Mouse (Mus musculus): Measurements from ENCODE around the gene Evi5. TPM values are rescaled to one million over a fixed set of nuclear protein-coding genes. Genes with fewer than 3 reads are reported as not detected.
A peak's percentile ranks its signal among the peaks of the same experiment; 100 is the strongest.

Gene Evi5
- total RNA-seq, 2 experiments from 2014 or later = 19.5 to 21.5 TPM

DNA sequence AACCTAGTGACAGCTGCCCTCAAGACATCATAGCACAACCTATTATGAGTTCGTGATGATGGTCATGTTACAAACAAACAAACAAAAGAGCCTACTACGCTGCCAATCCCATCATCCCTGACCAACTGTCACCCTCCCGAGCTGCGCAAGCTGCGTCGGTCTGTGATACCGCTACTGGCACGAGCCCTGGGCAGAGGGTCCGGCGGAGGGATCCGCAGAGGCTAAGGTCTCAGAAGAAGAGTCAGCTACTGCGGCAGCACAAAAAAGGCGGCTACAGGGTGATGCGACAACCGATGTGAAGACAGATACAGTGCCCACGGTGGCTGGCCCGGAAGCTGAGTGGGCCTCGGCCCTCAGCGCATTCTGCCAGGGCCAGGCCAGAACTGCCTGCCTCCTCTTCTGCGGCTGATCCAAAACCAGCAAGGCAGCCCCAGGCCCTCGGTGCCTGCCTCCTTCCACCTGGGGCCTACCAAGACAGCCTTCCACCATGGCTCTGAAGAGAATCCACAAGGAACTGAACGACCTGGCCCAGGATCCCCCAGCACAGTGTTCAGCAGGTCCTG, 44.8 kb downstream of the Evi5 start, which contains the start of gene Ube2d2b:
Gene Ube2d2b (plus strand): TSS at position 102 of the 563 bp plus-strand sequence.
- intact Hi-C loops (cut with DNase I) = no loop called here
- DNase-seq = no peak

DNA sequence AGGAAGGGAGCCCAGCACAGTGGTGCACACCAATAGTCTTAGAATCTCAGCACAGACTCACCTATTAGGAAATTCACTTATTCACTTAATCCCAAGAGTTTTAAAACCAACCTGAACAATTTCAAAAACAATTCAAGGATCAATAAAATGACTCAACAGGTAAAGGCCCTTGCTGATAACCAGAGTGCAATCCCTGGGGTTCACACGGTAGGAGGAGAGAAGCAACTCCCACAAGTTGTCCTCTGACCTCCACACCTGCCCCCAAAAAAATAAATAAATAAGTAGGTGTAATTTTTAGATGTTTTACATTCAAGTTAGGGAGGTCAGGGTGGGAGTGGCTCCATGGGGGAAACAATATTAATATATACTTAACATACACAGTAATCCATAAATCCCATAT, 52.4 kb downstream of the Evi5 start:
- no peak for DNase-seq
- intact Hi-C loops (cut with DNase I) = no loop called here

DNA sequence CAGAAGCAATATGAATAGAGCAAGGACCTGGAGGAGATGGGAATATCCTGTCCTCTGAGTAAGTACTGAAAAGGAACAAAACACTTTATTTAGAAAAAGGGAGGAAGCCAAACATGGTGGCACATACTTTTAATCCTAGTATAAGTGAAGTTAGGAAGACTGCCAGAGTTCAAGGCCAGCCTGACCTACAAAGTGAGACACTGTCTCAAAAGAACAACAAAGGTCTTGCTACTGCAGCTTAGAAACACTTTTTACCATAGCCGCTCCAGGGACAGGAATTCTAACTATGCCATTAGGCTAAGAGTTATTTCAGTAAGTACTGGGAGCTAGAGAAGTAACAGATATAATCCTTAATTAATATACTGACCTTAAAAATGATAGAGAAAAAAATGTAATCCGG, 60.3 kb downstream of the Evi5 start:
- DNase-seq = no peak
- intact Hi-C loops (cut with DNase I) = no loop called here

DNA sequence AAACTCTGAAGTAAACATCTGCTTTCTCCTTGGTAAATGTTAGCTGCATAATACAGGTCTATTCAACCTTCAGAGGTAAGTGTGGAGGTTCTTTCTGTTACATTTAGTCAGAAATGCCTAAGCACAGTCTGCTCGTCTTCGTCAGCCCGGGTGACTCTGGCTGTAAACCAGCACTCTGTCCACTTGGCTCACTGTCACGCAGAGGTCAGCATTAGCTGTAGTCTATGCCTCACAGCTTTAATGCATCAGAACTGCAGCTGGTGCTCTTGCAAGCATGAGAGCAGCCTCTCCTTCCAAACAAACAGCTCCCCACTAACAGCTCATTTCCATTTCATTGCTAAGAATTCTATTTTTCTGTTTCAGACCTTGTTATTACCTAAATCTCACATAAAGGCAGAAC, 67.4 kb downstream of the Evi5 start:
- intact Hi-C loops (cut with DNase I) = no loop called here
- peak; percentile 22 to 35 for DNase-seq

DNA sequence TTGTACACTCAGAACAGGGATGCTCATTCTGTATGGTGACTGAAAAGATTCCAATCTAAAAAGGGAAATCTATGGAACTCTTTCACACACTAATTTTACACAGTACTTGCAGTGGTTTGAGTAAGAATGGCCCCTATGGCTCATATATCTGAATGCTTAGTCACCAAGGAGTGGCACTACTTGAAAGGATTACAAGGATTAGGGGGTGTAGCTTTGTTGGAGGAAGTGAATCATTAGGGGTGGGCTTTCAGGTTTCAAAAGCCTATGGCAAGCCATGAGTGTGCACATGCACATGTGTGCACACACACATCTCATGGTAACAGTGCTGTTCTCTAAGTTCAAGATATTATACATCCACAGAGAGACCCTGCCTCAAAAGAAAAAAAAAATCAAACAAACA, 72.3 kb downstream of the Evi5 start:
- DNase-seq = no peak
- intact Hi-C loops (cut with DNase I) = no loop called here

DNA sequence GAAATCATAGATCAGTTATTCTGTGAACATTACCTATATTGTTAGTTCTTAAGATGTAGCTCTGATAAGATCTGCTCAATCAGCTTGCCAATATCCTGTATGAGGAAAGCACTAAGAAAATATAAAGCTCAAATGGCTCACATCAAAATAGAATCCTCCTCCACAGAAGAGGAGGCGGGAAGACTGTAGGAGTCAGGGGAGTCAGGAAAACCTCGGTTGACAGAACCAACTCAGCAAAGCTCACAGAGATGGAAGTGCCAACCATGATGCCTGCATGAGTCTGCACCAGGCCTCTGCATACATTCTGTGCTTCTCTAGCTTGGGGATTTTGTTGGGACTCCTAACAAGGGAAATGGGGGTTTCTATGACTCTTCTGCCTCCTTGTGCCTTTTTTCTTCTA, 73.7 kb downstream of the Evi5 start:
- intact Hi-C loops (cut with DNase I) = no loop called here
- no peak for DNase-seq

DNA sequence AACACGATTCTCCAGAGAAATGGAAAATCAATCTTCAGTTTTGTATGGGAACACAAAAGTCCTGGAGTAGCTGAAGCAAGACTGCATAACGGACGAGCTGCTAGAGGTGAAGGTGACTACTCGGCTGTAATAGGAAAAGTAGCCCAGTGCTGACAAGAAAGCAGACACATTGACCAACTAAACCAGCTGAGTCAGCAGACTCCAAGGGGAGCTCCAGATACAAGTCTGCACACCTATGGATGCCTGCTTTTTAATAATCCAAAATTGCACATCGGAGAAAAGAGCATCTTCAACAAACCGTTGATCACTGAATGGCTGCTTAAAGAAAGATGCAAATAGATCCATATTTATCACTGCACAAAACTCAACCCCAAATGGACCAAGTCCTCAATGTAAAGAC, 76.6 kb downstream of the Evi5 start:
- intact Hi-C loops (cut with DNase I) = no loop called here
- no peak for DNase-seq

DNA sequence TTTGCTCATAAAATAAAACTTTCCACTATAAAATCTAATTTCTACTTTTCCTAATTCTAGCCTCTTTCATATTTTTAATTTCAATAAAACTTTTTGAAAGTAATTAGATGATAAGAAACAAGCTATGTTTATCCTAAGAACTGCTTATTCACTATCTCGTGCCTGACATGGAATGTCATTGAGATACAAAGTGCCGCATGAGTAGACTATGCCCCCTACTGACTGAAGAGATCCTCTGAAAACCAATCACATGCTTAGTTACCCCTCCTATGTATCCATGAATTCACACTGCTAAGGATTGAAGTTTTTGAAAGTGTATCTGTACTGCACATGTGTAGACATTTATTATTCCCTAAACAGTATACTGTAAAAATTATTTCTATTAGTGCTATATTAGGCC, 81.0 kb downstream of the Evi5 start:
- intact Hi-C loops (cut with DNase I) = no loop called here
- no peak for DNase-seq

DNA sequence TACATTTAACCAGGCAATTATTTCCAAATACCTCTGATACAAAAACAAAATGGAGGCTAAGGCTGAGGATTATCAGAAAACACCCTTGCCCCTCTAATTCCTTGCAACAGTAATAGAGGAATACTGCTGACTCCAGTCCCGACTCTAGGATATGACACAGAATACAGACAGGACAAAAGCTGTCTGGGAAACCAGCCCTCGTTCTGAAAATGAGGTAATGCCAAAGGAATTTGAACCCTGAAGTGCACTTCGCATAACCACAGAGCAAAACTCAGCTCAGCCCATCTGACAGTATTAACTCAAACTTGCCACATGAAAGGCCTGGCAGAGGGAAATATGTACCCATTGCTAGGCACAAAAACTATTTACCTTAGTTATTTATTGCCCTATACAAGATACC, 81.6 kb downstream of the Evi5 start:
- intact Hi-C loops (cut with DNase I) = no loop called here
- no peak for DNase-seq

DNA sequence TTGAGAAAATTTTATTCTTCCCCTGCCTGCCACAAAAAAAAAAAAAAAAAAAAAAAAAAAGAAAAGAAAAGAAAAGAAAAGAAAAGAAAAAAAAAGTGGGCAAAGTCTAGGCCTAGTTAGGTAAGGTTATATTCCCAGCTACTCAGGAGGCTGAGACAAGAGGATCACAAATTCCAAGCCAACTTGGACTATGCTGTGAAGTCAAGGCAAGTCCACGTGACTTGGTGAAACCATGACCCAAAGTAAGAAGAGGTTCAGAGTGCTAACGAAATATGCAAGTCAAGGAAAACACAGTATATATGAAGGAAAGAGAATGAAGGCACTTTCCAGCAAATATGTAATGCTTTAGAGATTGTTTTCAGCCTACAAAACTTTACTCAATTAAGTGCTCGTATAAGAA, 82.4 kb downstream of the Evi5 start:
- intact Hi-C loops (cut with DNase I) = no loop called here
- DNase-seq = no peak

DNA sequence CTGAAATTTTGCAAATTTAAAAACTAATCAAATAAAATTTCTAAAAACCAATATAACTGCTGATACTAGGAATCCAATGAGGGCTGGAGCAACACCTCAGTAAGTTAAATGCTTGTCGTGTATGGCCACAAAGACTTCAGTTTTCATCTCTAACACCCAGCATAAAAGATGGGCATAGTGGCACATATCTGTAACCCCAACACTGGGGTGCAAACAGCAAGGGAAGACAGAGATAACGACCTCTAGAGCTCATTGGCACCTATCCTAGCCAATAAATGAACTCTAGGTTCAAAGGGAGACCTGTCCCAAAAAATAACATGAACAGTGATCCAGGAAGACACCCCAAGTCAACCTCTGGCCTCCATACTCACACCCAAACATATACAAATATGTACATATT, 82.9 kb downstream of the Evi5 start:
- no peak for DNase-seq
- intact Hi-C loops (cut with DNase I) = no loop called here

DNA sequence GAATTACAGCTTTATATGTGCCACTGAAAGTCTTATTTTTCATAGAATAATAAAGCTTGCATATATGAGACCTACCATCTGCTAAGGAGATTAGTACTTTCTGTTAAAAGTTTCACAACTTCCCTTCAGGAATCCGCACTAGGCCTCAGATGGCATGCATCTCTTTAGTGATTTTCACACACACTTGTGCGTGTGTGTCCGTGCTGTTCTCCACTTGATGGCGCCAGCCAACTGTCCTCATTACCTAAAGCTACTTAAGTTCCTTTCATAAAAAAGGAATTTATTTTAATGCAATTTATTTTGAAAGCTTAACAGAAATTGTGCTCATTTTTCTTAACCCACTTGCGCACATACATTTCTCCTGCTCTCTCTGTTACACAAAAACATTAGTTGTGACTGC, 85.4 kb downstream of the Evi5 start:
- peak in 1 of 2 experiments; percentile 17 for DNase-seq
- intact Hi-C loops (cut with DNase I) = loop anchor here (2.0 kb wide), 1 partner anchor 101 kb away; no protein-coding TSS in a partner anchor

DNA sequence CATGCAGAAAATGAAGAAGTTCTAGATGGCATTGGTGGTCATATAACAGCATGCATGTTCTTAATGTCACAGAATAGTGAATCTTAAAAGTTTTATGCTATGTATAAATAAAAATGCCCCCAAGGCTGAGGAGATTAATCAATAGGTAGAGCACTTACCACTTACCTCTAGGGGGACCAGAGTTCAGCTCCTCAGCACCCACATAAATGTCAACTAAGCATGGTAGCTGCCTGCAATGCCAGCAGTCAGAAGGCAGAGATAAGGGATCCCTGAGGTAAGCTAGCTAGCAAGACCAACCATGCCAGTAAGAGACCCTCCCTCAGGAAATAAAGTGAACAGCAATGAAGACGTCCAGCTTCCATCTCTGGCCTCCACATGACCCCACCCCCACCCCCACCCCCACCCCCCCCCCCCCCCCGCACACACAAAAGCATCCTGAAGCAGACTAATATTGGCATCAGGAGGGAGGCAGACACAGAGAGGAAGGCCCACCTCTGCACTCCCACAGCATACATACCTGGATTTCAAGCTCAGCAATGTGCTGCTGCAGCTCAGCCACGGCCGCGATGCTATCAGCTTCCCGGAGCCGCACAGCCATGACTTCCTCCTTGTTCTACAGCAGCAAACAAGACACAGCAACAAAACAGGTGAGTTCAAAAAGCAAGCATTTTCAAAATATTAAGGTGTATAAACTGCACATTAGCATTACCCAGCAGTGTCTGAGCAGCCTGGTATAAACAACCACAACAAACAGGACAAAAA, 87.0 kb downstream of the Evi5 start:
- intact Hi-C loops (cut with DNase I) = loop anchor here (2.0 kb wide), 1 partner anchor 103 kb away; no protein-coding TSS in a partner anchor
- no peak for DNase-seq

DNA sequence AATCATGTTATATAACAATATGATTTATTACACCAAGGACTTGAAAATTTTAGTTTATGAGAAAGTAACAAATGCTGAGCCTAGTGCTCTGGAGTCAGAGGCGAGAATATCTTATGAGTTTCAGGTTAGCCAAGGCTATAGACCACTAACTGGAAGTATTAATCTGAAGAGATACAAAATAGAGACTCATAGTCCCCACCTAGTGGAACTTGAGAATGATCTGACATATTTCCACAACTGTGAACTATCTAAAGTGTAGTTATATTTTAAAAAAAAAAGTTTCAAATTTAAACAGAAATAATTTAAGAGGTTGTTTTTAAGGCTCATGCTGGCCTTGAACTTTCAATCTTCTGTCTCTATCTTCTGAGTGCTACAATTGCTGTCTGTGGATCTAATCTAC, 92.5 kb downstream of the Evi5 start:
- DNase-seq = no peak
- intact Hi-C loops (cut with DNase I) = loop anchor here (5.0 kb wide), 1 partner anchor 170 kb away; no protein-coding TSS in a partner anchor

DNA sequence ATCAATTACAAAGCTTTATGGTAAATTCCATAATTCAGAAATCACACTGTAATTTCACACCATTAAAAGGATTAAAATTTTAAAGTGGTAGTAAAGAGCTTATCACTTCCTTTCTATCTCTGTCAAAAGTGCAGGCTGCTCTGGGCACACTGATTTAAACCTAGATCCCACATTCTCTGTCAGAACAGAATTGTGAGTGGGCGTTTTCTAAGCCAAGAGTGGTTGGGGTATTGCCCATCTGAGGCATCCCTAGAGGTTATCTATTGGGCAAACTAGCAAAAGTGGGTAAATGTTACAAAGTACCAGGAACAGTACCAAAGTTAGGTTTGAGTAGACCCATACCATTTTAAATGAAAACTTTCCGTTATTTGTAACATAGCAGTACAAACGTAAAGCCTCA, 96.1 kb downstream of the Evi5 start:
- DNase-seq = no peak
- intact Hi-C loops (cut with DNase I) = no loop called here

DNA sequence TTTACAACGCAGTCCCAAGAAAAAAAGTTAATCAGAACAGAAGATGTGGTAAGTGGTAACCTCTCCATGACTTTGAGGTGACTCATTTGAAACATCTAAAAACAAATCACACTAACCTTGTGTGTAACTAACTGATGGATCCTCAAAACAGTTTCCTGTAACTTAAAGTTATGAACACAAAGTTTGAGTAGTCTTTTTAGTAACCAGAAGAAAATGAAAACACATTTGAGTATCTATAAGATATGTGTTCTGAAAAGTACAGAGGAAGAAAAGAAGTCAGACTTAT, 97.4 kb downstream of the Evi5 start:
- intact Hi-C loops (cut with DNase I) = no loop called here
- DNase-seq = no peak

DNA sequence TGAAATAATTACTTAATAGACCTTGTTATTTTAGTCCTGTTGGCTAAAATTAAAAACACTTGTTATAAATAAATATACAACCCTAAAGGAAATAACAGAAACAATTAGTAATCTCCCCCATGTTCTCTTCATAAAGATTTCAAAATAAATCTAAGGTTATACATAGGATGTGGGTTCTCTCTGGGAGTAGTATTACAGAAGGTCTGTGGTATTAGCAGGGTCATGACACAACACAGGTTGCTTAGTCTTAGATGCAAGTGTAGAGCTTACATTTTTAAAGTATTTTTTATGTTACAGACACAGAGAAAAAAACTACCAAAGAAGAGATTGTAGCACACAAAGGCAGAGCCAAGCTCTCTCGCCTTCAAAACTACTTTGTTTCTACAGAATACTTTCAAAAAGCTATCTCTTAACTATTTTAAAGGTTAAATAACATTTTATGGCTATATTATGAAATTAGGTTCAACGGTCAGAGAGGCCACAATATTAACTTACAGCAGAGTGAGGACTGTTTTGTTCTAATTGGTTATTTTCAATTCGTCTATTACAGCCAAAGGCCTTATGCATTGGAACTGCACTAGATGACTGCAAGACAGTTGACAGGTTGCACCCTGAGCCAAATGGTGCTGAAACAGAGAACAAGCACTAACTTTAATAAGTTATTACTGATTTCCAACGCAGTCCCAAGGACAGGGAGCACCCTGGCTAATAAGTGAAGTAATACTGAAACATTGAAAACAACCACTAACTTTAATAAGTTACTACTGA, 97.9 kb downstream of the Evi5 start:
- intact Hi-C loops (cut with DNase I) = no loop called here
- DNase-seq = no peak

DNA sequence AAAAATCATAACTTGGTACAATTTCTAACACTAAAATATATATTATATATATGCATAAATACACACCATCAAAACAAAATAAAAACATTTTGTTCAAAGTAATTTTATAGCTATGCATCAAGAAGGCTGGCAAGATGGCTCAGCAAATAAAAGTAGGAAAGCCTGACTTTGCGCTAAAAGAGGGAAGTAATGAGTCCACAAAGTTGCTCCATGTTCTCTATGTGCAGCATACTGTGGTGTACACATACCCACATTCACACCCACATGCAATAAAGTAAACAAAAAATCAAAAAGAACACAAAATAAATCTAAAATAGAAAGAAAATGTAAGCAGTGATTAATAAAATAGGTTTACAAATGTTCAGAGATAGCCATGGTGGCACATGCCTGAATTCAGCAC, 99.0 kb downstream of the Evi5 start:
- DNase-seq = no peak
- intact Hi-C loops (cut with DNase I) = no loop called here

DNA sequence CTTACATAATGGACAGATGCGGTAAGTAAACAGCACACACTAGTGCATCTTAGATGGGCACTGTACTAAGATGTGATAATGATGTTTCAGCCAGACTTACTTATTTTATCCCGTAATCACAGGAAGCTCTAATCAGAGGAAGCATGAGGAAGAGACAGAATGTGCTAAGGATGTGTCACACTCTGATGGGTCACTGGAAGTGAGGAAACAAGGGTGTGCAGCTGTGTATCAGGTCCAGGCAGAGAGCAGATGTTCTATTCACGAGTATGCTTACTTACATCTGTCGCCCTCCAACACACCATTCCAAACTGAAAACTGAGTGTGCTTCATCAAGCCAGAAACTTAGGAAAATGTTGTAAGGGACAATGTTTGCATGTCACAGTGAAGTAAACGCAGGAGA, 102.9 kb downstream of the Evi5 start:
- intact Hi-C loops (cut with DNase I) = no loop called here
- DNase-seq = no peak

DNA sequence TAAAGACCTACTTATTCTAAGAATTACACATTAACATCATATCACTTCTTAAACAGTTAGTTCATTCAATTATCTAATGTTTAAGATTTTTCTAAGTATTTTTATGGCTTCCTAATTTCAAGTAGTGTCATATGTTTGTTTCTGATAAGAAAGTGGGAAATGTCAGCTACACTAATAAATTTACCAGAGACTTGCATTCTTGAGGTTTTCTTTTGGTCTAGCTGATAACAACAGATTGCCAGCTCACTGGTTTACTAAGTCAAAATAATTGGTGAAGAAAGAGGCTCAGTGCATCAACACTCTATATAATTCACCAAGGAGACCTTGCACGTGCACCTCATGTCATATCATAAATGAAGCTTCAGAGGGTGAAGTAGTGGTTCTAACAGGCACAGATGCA, 106.7 kb downstream of the Evi5 start:
- no peak for DNase-seq
- intact Hi-C loops (cut with DNase I) = no loop called here

DNA sequence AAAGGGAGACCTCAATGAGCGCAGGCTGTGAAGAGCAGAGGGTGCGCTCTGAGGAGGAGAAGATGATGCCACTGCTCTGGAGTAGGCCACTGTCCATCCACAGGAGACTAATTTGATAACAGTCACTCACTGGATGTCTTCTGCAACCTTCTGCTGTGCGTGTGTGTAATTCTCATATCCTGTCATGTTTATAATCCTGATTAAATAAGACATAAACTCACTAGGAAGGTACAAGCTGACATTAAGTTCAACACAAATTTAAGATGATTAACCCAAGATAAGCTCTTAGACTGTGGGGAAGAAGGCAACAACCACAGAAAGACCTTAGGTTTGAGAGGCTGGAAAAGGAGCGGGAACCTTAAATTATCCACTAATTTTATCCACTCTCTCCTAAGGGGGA, 109.0 kb downstream of the Evi5 start:
- no peak for DNase-seq
- intact Hi-C loops (cut with DNase I) = no loop called here

DNA sequence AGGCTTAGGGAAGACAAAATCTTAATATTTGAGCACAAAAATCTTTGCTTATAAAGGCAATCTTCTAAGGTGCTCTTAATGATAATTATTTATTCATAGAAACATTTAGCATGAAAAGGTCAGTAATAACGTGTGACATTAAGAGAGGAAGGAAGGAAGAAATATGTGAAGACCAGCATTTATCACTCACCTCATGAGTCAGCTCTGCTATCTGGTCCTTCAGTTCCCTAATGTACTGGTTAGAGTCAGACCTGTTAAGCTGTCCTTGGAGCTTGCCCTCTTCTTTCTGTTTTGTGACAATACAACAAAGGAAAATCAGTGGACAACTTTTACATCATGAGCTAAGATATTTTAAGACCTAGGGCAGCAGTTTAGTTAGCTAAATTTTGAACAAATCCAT, 110.4 kb downstream of the Evi5 start:
- intact Hi-C loops (cut with DNase I) = no loop called here
- no peak for DNase-seq

All from heart, postnatal 36 days (tissue).